Comparison of ENCODE assay signal across 13 mouse cellular contexts in genomic region chr13:104491046-104491811, GRCm38 (mm10).
DNase-seq lines count a peak whose midpoint lies in the region; ATAC-seq and TF ChIP-seq lines count a peak whose summit lies in the region.
"Had no signal": no experiment of that assay in that cellular context is flagged by ENCODE, and none has a peak within 500 bp of the region (broad histone marks: within the 10 kb centered on the region; RNA-seq: fewer than 3 reads in every experiment).

No protein-coding gene starts in this region.

- H3K27ac ChIP-seq in heart, embryonic 16.5 days (ENCODE audit: low read length), result peak overlapping the region; percentile 8; the same call in 1 of the 2 replicates
- no peak overlapping the region for H3K27ac ChIP-seq in limb, embryonic 11.5 days (replicated peaks; ENCODE audit: low read depth, low read length)
- no peak overlapping the region for H3K27ac ChIP-seq in limb, embryonic 10.5 days
- H3K27ac ChIP-seq in embryonic fibroblast, embryonic 13.5 days (ENCODE audit: insufficient read depth, low read length), result peak overlapping the region; percentile 58
- H3K27ac ChIP-seq in intestine, embryonic 16.5 days (ENCODE audit: low read length), result no peak overlapping the region
- H3K27ac ChIP-seq: embryonic facial prominence, embryonic 13.5 days; liver, embryonic 13.5 days had no signal

- H3K4me3 ChIP-seq in heart, embryonic 16.5 days (ENCODE audit: low read length), result no peak overlapping the region
- no peak overlapping the region for H3K4me3 ChIP-seq in limb, embryonic 11.5 days (ENCODE audit: low read depth, low read length)
- H3K4me3 ChIP-seq in limb, embryonic 10.5 days, result no peak overlapping the region
- no peak overlapping the region for H3K4me3 ChIP-seq in embryonic fibroblast, embryonic 13.5 days (ENCODE audit: insufficient read depth, low read length)
- no peak overlapping the region for H3K4me3 ChIP-seq in intestine, embryonic 16.5 days (ENCODE audit: low read length)
- H3K4me3 ChIP-seq: embryonic facial prominence, embryonic 13.5 days; liver, embryonic 13.5 days had no signal

- no peaks in the 10 kb centered on the region for H3K27me3 ChIP-seq in heart, embryonic 16.5 days (ENCODE audit: control insufficient read depth, insufficient read depth, low read length)
- no peaks in the 10 kb centered on the region for H3K27me3 ChIP-seq in limb, embryonic 11.5 days (ENCODE audit: control insufficient read depth, insufficient read depth, low read length)
- no peaks in the 10 kb centered on the region for H3K27me3 ChIP-seq in limb, embryonic 10.5 days (ENCODE audit: low read depth, poor library complexity, severe bottlenecking)
- no peaks in the 10 kb centered on the region for H3K27me3 ChIP-seq in intestine, embryonic 16.5 days (replicated peaks; ENCODE audit: control insufficient read depth, insufficient read depth, low read length)
- H3K27me3 ChIP-seq: embryonic facial prominence, embryonic 13.5 days; liver, embryonic 13.5 days had no signal

- no peak for TF ChIP-seq CTCF in embryonic fibroblast, embryonic 13.5 days (IDR thresholded peaks at IDR 0.05; ENCODE audit: borderline replicate concordance, insufficient read depth, low read length)

- 0 out of 2 replicates have a peak, but pooled peaks have one; percentile 23 for ATAC-seq in heart, embryonic 16.5 days (replicated peaks; ENCODE audit: extremely low read depth, insufficient read depth, low FRiP score)
- no peak for ATAC-seq in limb, embryonic 11.5 days (ENCODE audit: insufficient number of reproducible peaks, low FRiP score, low TSS enrichment, low read depth)
- ATAC-seq in intestine, embryonic 16.5 days, result peak; percentile 36

- 0 out of 2 replicates have a peak, but pooled peaks cover 2% of the 10 kb centered on the region for H3K36me3 ChIP-seq in heart, embryonic 16.5 days (ENCODE audit: control insufficient read depth, insufficient read depth)
- H3K36me3 ChIP-seq in limb, embryonic 11.5 days (ENCODE audit: control insufficient read depth, insufficient read depth, low read length), result no peaks in the 10 kb centered on the region
- peaks cover 2% of the 10 kb centered on the region; the same call in 1 of the 2 replicates for H3K36me3 ChIP-seq in limb, embryonic 10.5 days
- no peaks in the 10 kb centered on the region for H3K36me3 ChIP-seq in intestine, embryonic 16.5 days (ENCODE audit: control insufficient read depth, insufficient read depth, low read length)
- H3K36me3 ChIP-seq: liver, embryonic 13.5 days had no signal

- H3K9me3 ChIP-seq in heart, embryonic 16.5 days (replicated peaks; ENCODE audit: control insufficient read depth, low read length), result no peaks in the 10 kb centered on the region
- H3K9me3 ChIP-seq in limb, embryonic 11.5 days (ENCODE audit: control insufficient read depth, low read length), result no peaks in the 10 kb centered on the region
- no peaks in the 10 kb centered on the region for H3K9me3 ChIP-seq in limb, embryonic 10.5 days (replicated peaks)
- H3K9me3 ChIP-seq in intestine, embryonic 16.5 days (ENCODE audit: control insufficient read depth, low read length), result no peaks in the 10 kb centered on the region
- H3K9me3 ChIP-seq: embryonic facial prominence, embryonic 13.5 days; liver, embryonic 13.5 days had no signal

- peaks cover 16% of the 10 kb centered on the region; the same call in 1 of the 2 replicates for H3K4me1 ChIP-seq in heart, embryonic 16.5 days (ENCODE audit: control insufficient read depth, insufficient read depth, low read length)
- H3K4me1 ChIP-seq in limb, embryonic 11.5 days (ENCODE audit: control insufficient read depth, insufficient read depth, low read length), result peaks cover 3% of the 10 kb centered on the region; the same call in 1 of the 2 replicates
- no peaks in the 10 kb centered on the region; the same call in 1 of the 2 replicates for H3K4me1 ChIP-seq in limb, embryonic 10.5 days
- H3K4me1 ChIP-seq in embryonic fibroblast, embryonic 13.5 days (ENCODE audit: control insufficient read depth, insufficient read depth, low read length), result peaks cover 5% of the 10 kb centered on the region
- peaks cover 4% of the 10 kb centered on the region; the same call in 1 of the 2 replicates for H3K4me1 ChIP-seq in intestine, embryonic 16.5 days (ENCODE audit: control insufficient read depth, insufficient read depth, low read length)
- H3K4me1 ChIP-seq: liver, embryonic 13.5 days had no signal

- 57% methylated on average over 4 of the region's 4 CpGs for WGBS in heart, embryonic 16.5 days
- WGBS in limb, embryonic 11.5 days, result 76% methylated on average over 4 of the region's 4 CpGs
- WGBS in limb, embryonic 10.5 days, result 85% methylated on average over 4 of the region's 4 CpGs
- WGBS in intestine, embryonic 16.5 days, result 64% methylated on average over 4 of the region's 4 CpGs

- intact Hi-C loops in heart, postnatal 25 days (cut with DNase I), result no loop called here

- no peak for DNase-seq in heart, postnatal 25 days (ENCODE audit: low spot score)
- DNase-seq in limb, embryonic 11.5 days (ENCODE audit: low spot score), result peak; percentile 18
- DNase-seq in limb, embryonic 10.5 days (ENCODE audit: low spot score), result no peak
- DNase-seq in retina, embryonic 14.5 days (ENCODE audit: low spot score), result no peak
- DNase-seq: adrenal gland, postnatal 14 days; cerebellum, postnatal 36 days; kidney, adult 11 months; liver, embryonic 13.5 days; lung, postnatal 4 days had no signal

- no peak for TF ChIP-seq POLR2A in embryonic fibroblast, embryonic 13.5 days (IDR thresholded peaks at IDR 0.05; ENCODE audit: low read depth, low read length)

- H3K9ac ChIP-seq in heart, embryonic 16.5 days (ENCODE audit: low read length), result 0 out of 2 replicates have a peak overlapping the region, but pooled peaks have one; percentile 25
- no peak overlapping the region for H3K9ac ChIP-seq in limb, embryonic 11.5 days (ENCODE audit: low read length)
- H3K9ac ChIP-seq in intestine, embryonic 16.5 days (ENCODE audit: low read depth, low read length), result no peak overlapping the region
- H3K9ac ChIP-seq: embryonic facial prominence, embryonic 13.5 days; liver, embryonic 13.5 days had no signal

- no peak overlapping the region for H3K4me2 ChIP-seq in heart, embryonic 16.5 days (ENCODE audit: low read depth, low read length)
- H3K4me2 ChIP-seq in limb, embryonic 11.5 days (ENCODE audit: low read depth, severe bottlenecking), result no peak overlapping the region
- no peak overlapping the region for H3K4me2 ChIP-seq in intestine, embryonic 16.5 days (ENCODE audit: low read depth, low read length)
- H3K4me2 ChIP-seq: embryonic facial prominence, embryonic 13.5 days; liver, embryonic 13.5 days had no signal

Comparison
In these comparisons a context has a peak if more than half of its experiments do, and no peak if none do; other contexts are left out.
1. H3K27ac ChIP-seq: peak in heart, embryonic 16.5 days (single experiment) and embryonic fibroblast, embryonic 13.5 days (single experiment); none in limb, embryonic 11.5 days (single experiment), limb, embryonic 10.5 days (single experiment) and intestine, embryonic 16.5 days (single experiment).